Mouse (Mus musculus): ENCODE measurements around the gene Sap30l. TPM values are rescaled to one million over a fixed set of nuclear protein-coding genes. Genes with fewer than 3 reads are reported as not detected.

Sap30l gene
- 3.3 and 3.5 TPM in 2 replicates for polyA plus RNA-seq (2015; fragmentation: Nextera tagmentation; extraction: Ambion mirVana)

DNA sequence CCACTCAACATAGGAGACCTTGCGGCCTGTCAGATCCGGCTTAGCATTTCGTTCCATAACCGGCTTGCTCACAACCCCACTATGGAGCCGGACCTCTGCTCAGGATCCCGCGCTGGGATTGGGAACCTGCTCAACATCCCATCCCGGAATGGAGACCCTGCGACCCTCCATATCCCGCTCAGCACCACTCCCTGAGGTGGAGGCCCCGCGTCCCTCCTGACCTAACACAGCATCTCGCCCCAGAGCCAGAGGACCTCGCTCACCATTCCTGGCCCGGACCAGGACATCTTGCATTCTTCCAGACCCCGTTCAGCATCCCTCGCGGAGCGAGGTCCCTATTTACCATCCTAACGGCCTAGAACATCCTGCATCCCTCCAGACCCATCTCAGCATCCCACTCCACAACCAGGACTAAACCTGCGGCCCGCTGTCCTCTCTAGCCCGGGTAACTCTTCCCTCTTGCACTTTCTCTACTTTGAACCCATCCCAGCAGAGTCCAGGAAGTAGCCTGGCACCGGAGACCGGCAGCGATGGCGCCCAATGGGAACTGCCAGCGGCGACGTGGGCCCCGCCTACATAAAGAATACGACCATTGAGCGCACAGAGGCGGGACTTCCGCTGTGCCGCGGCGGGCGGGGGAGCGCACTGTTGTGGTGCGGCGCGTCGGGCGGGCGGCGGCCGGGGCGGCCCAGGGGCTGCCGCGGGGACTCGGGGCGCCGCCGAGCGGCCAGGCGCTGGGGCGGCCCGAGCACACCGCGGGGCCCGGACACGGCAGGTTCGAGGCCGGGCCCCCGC is at the start of gene Sap30l:
TSS of gene Sap30l (plus strand) at position 667 of the 795 bp plus-strand sequence.
- DNase-seq (peak; percentile 95), ATAC-seq (ENCODE audit: low read depth) (peak; percentile 97)
- peaks cover 23% of the 10 kb centered on the region for H3K4me1 ChIP-seq (replicated peaks)
- peak within 1 kb of the TSS; percentile 92 for H3K4me3 ChIP-seq (replicated peaks)
- H3K36me3 ChIP-seq, result no peaks in the 10 kb centered on the region
- H3K27me3 ChIP-seq, result peaks cover 27% of the 10 kb centered on the region
- peak within 1 kb of the TSS; percentile 100 for H3K4me2 ChIP-seq
- H3K9me3 ChIP-seq (replicated peaks), result no peaks in the 10 kb centered on the region
- peak within 1 kb of the TSS; percentile 58 for H3K27ac ChIP-seq
- WGBS (ENCODE audit: insufficient replicate concordance), result under 1% methylated on average over 66 of the region's 66 CpGs
- H3K9ac ChIP-seq, result peak within 1 kb of the TSS; percentile 93

DNA sequence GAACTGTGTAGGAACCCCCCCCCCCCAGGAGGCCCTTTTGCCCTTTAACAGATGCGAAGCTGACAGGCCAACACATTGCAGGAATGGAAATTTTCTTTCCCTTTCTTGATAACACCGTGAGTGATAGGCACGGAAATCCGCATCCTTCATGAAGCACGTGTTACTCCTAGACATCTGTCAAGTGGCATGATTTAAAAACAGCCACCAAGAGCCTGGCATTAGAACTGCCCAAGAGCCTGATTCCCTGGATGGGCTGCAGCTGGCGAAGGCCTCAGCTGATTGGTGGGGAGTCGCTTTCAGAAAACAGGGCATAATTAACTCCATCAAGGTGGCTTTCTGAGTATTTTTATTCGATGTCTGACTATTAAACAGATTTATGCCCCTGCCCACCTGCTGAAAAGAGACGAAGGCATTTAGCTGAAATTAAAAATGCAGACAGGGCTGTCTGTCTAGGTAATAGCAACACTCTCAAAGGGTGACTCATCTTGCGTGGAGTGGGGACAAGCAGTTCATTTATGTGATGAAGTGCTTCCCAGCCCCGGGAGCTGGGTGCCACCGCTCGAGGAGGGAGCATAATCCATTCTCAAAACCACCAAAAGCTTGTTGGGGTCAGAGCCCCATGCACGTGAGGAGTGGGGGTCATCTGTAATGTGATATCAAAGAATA is 47.8 kb upstream of the Sap30l start:
- no peak overlapping the region for H3K9ac ChIP-seq
- H3K36me3 ChIP-seq, result no peaks in the 10 kb centered on the region
- DNase-seq (no peak), ATAC-seq (ENCODE audit: low read depth) (no peak)
- 82% methylated on average over 14 of the region's 14 CpGs for WGBS (ENCODE audit: insufficient replicate concordance)
- no peaks in the 10 kb centered on the region for H3K27me3 ChIP-seq
- H3K9me3 ChIP-seq (replicated peaks), result no peaks in the 10 kb centered on the region
- no peak overlapping the region for H3K27ac ChIP-seq
- no peaks in the 10 kb centered on the region for H3K4me1 ChIP-seq (replicated peaks)
- no peak overlapping the region for H3K4me2 ChIP-seq
- no peak overlapping the region for H3K4me3 ChIP-seq (replicated peaks)

DNA sequence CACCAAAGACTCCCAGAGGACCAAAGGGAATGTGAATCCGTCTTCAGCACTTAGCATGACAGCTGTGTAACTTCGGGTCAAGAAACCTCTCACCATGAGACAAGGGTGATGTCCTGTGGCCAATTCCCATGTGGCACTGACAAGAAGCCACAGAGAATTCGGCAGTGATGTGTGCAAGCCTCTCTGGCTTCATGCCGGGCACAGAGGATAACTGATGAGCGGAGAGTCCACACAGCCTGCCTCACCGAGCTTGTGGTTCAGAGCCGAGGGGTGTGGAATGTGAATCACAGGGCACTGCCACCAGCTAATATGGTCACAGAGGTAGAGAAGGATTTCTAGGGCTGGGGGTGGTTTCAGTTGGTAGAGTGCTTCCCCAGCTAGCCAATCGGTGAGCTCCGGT is 42.8 kb upstream of the Sap30l start:
- H3K27me3 ChIP-seq, result no peaks in the 10 kb centered on the region
- H3K4me2 ChIP-seq, result no peak overlapping the region
- no peak for DNase-seq
- WGBS (ENCODE audit: insufficient replicate concordance), result 83% methylated on average over 9 of the region's 9 CpGs
- H3K4me3 ChIP-seq (replicated peaks), result no peak overlapping the region
- ATAC-seq (ENCODE audit: low read depth), result no peak
- peaks cover 11% of the 10 kb centered on the region for H3K36me3 ChIP-seq
- no peaks in the 10 kb centered on the region for H3K9me3 ChIP-seq (replicated peaks)
- no peak overlapping the region for H3K27ac ChIP-seq
- no peak overlapping the region for H3K9ac ChIP-seq
- peaks cover 6% of the 10 kb centered on the region for H3K4me1 ChIP-seq (replicated peaks)

DNA sequence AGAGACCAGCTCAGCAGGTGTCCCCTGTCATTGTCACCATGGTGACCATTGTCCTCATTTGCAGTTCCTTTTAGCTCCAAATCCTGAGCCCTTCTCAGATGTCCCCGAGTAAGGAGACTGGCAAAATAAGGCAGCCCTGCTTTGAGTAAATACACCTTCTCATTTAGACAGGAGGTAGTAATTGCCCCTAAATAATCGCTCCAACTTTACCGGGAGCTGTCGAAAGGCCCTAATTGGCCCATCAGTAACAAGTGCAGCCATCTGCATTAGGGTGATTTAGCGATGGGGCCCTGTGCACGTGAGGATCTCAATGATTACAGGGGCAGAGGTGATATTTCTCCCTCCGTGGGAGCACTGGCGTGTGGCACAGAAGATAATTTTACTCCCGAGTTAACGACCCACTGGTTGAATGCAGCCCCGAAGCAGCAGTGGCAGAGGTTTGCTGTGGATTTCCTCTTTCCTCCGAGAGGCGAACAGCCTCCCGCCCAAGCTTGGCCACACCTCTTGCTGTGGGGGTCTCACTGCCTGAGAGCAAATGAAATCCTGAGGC is 40.9 kb upstream of the Sap30l start:
- Histone ChIP-seq H3K9me3 (replicated peaks) (no peaks in the 10 kb centered on the region), H3K27me3 (no peaks in the 10 kb centered on the region), H3K4me2 (no peak overlapping the region), H3K4me1 (replicated peaks) (peaks cover 6% of the 10 kb centered on the region), H3K36me3 (peaks cover 18% of the 10 kb centered on the region), H3K4me3 (replicated peaks) (no peak overlapping the region), H3K9ac (no peak overlapping the region), H3K27ac (no peak overlapping the region)
- ATAC-seq (ENCODE audit: low read depth), result no peak
- WGBS (ENCODE audit: insufficient replicate concordance), result 21% methylated on average over 14 of the region's 14 CpGs
- no peak for DNase-seq

DNA sequence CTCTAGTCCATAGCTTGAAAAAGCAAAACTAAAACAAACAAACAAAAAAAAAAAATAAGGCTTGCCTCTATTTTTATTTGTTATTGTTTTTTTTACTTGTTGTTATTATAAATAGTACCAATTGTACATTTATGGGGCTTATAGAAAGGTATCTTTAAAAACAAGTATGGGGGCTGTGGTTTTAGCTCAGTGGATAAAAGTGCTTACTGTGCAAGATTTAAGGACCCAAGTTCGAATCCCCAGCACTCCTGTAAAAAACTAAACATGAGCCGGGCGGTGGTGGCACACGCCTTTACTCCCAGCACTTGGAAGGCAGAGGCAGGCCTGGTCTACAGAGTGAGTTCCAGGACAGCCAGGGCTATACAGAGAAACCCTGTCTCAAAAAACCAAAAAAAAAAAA is 40.1 kb upstream of the Sap30l start:
- Histone ChIP-seq H3K36me3 (peaks cover 25% of the 10 kb centered on the region), H3K4me1 (replicated peaks) (peaks cover 6% of the 10 kb centered on the region), H3K9ac (no peak overlapping the region), H3K27me3 (no peaks in the 10 kb centered on the region), H3K9me3 (replicated peaks) (no peaks in the 10 kb centered on the region), H3K27ac (no peak overlapping the region), H3K4me2 (no peak overlapping the region), H3K4me3 (replicated peaks) (no peak overlapping the region)
- 93% methylated on average over 4 of the region's 4 CpGs for WGBS (ENCODE audit: insufficient replicate concordance)
- DNase-seq, result no peak
- ATAC-seq (ENCODE audit: low read depth), result no peak

DNA sequence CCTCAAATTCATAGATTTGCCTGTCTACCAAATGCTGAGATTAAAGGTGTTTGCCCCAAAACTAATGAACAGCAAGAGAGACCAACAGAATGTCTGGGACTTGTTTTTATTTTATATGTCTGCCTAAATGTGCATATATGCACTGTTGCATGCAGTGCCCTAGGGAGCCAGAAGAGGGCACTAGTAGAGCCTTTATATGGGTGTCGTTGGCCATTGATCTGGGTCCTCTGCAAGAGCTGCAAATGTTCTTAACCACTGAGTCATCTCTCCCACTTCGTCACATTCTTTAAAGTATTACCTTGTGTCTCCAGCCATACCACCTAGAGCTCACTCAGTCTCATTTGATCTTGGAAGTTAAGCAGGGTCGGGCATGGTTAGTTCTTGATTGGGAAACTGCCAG is 37.3 kb upstream of the Sap30l start:
- peaks cover 6% of the 10 kb centered on the region for H3K4me1 ChIP-seq (replicated peaks)
- ATAC-seq (ENCODE audit: low read depth), result no peak
- DNase-seq, result no peak
- H3K36me3 ChIP-seq, result peaks cover 53% of the 10 kb centered on the region
- no peak overlapping the region for H3K4me3 ChIP-seq (replicated peaks)
- H3K9ac ChIP-seq, result no peak overlapping the region
- no peaks in the 10 kb centered on the region for H3K9me3 ChIP-seq (replicated peaks)
- no peak overlapping the region for H3K4me2 ChIP-seq
- no peak overlapping the region for H3K27ac ChIP-seq
- no peaks in the 10 kb centered on the region for H3K27me3 ChIP-seq
- WGBS (ENCODE audit: insufficient replicate concordance), result 69% methylated on average over 3 of the region's 3 CpGs

DNA sequence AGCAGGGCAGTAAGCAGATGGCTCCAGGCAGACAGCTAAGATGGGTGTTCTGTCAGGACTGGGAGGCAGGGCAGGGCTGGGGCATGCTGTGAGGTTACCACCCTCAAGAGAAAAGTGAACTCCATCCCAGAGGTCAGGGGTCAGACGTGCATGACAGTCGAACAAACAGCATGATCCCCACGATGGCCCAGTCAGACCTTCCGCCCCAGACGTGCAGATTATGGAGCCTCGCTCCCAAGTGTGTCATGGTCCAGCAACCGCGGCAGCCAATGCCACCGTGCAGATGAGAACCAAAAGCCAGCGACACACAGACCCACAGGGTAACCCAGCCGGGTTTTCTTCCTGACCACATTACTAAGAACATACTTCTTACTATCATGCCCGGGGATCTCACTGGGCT is 34.8 kb upstream of the Sap30l start:
- WGBS (ENCODE audit: insufficient replicate concordance), result 73% methylated on average over 12 of the region's 12 CpGs
- Histone ChIP-seq H3K4me3 (replicated peaks) (no peak overlapping the region), H3K27ac (no peak overlapping the region), H3K4me2 (no peak overlapping the region), H3K4me1 (replicated peaks) (no peaks in the 10 kb centered on the region), H3K9me3 (replicated peaks) (no peaks in the 10 kb centered on the region), H3K27me3 (no peaks in the 10 kb centered on the region), H3K36me3 (peaks cover 78% of the 10 kb centered on the region), H3K9ac (no peak overlapping the region)
- no peak for ATAC-seq (ENCODE audit: low read depth)
- no peak for DNase-seq

DNA sequence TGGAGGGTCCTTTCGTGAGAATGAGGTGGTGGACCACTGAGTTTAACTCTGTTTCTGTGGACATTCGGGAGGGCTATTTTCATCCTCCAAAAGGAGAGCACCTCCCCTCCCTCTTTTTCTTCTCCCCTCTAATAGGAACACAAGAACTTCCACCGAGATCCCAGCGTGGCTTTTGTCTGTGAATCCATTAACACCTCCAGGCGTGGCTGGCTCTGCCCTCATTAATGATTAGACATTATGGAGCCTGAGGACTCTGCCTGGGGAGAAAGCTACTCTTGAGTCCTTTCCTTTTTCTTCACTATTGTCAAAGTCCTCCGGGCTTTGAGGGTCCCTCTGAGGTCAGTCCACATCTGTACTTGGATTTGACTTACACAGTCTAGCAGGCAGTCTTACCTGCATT is 34.3 kb upstream of the Sap30l start:
- Histone ChIP-seq H3K4me3 (replicated peaks) (no peak overlapping the region), H3K4me1 (replicated peaks) (no peaks in the 10 kb centered on the region), H3K4me2 (no peak overlapping the region), H3K9ac (no peak overlapping the region), H3K36me3 (peaks cover 82% of the 10 kb centered on the region), H3K9me3 (replicated peaks) (no peaks in the 10 kb centered on the region), H3K27ac (no peak overlapping the region), H3K27me3 (no peaks in the 10 kb centered on the region)
- DNase-seq (no peak), ATAC-seq (ENCODE audit: low read depth) (no peak)
- 69% methylated on average over 6 of the region's 6 CpGs for WGBS (ENCODE audit: insufficient replicate concordance)

DNA sequence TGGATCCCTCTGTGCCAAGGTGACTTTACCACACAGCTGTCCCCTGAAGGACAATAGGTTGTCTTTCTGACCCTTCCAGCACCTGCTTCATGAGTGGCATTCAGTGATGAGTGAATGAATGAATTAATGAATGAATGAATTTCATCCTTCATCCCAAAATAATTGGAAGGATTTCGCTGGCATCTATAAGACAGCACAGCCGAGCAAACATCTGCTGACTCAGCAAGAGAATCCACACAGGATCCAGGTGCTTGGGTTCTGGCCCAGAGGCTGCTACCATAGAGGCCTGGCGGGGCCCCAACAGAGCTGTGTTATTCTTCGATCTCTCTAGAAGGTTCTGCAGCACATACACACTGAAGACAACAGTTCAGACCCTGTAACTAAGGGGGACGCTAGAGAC is 30.7 kb upstream of the Sap30l start:
- Histone ChIP-seq H3K4me3 (replicated peaks) (no peak overlapping the region), H3K36me3 (peaks cover 81% of the 10 kb centered on the region), H3K9me3 (replicated peaks) (no peaks in the 10 kb centered on the region), H3K27me3 (no peaks in the 10 kb centered on the region), H3K9ac (no peak overlapping the region), H3K4me2 (no peak overlapping the region), H3K27ac (no peak overlapping the region), H3K4me1 (replicated peaks) (no peaks in the 10 kb centered on the region)
- ATAC-seq (ENCODE audit: low read depth), result no peak
- 86% methylated on average over 5 of the region's 5 CpGs for WGBS (ENCODE audit: insufficient replicate concordance)
- no peak for DNase-seq

DNA sequence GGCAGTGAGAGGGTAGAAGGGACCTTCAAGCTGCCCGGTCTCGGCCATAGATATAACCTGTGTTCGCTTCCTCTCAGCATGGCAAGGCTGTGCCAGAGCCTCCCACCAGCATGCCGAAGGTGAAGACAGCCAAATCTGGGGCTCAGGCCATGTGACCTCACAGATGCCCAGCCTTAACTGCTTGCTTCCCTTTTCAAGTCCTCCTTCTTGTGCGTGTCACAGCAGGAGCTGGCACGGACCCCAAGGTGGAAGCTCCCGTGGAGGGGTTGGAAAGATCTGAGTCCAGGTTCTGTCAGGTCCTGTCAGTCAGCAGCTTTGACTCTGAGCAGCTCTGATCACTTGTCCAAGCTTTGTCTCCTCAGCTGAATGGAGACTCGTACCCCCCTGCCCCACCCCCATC is 29.8 kb upstream of the Sap30l start:
- Histone ChIP-seq H3K4me2 (no peak overlapping the region), H3K4me3 (replicated peaks) (no peak overlapping the region), H3K9ac (no peak overlapping the region), H3K4me1 (replicated peaks) (peaks cover 5% of the 10 kb centered on the region), H3K27ac (no peak overlapping the region), H3K27me3 (no peaks in the 10 kb centered on the region), H3K9me3 (replicated peaks) (no peaks in the 10 kb centered on the region), H3K36me3 (peaks cover 72% of the 10 kb centered on the region)
- WGBS (ENCODE audit: insufficient replicate concordance), result 85% methylated on average over 8 of the region's 8 CpGs
- DNase-seq (no peak), ATAC-seq (ENCODE audit: low read depth) (no peak)

DNA sequence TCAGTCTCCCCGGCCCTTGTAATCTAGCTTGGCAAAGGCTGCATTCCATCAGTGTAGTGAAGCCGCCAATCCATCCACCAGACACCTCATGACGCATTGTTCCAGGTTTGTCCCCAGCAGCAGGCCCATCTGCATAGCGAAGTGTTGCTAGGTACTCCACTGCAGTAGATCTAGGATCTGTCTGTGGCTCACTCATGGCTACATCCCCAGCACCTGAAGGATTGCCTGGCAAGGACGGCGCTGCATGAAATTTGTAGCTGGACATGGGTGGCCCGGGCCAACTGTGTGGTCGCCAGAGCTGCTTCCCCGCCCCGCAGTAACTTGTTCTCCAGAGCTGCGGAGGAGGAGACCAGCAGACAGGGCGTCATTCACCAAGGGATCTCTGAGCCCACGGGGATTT is 28.0 kb upstream of the Sap30l start:
- no peak overlapping the region for H3K4me3 ChIP-seq (replicated peaks)
- peaks cover 54% of the 10 kb centered on the region for H3K36me3 ChIP-seq
- DNase-seq (no peak), ATAC-seq (ENCODE audit: low read depth) (no peak)
- 64% methylated on average over 13 of the region's 13 CpGs for WGBS (ENCODE audit: insufficient replicate concordance)
- H3K9me3 ChIP-seq (replicated peaks), result no peaks in the 10 kb centered on the region
- H3K4me2 ChIP-seq, result no peak overlapping the region
- H3K4me1 ChIP-seq (replicated peaks), result peaks cover 16% of the 10 kb centered on the region
- H3K27me3 ChIP-seq, result no peaks in the 10 kb centered on the region
- no peak overlapping the region for H3K27ac ChIP-seq
- H3K9ac ChIP-seq, result no peak overlapping the region
